ENCODE assay signal across 22 mouse cellular contexts in genomic region chr16:37610333-37610732, GRCm38 (mm10). TPM values are rescaled to one million over a fixed set of nuclear protein-coding genes. Genes with fewer than 3 reads are reported as not detected.
DNase-seq lines count a peak whose midpoint lies in the region; ATAC-seq and TF ChIP-seq lines count a peak whose summit lies in the region.
"Had no signal": no experiment of that assay in that cellular context is flagged by ENCODE, and none has a peak within 500 bp of the region (broad histone marks: within the 10 kb centered on the region; RNA-seq: fewer than 3 reads in every experiment).

No protein-coding gene starts in this region.

- 78% methylated on average over 8 of the region's 8 CpGs for WGBS in hindbrain, embryonic 16.5 days
- 85% methylated on average over 8 of the region's 8 CpGs for WGBS in hindbrain, embryonic 10.5 days
- WGBS in midbrain, postnatal 0 days: 48% methylated on average over 8 of the region's 8 CpGs

- H3K4me3 ChIP-seq in hindbrain, embryonic 16.5 days (ENCODE audit: low read length): no peak overlapping the region
- H3K4me3 ChIP-seq in hindbrain, embryonic 10.5 days: no peak overlapping the region
- H3K4me3 ChIP-seq in midbrain, postnatal 0 days (ENCODE audit: low read depth, low read length): no peak overlapping the region
- H3K4me3 ChIP-seq: heart, embryonic 10.5 days; hindbrain, embryonic 13.5 days; intestine, embryonic 15.5 days; limb, embryonic 13.5 days; liver, embryonic 13.5 days had no signal

- no peak for TF ChIP-seq CTCF in midbrain, postnatal 0 days (IDR thresholded peaks at IDR 0.05)

- no peaks in the 10 kb centered on the region for H3K36me3 ChIP-seq in hindbrain, embryonic 16.5 days (ENCODE audit: control insufficient read depth, insufficient read depth, low read length)
- no peaks in the 10 kb centered on the region for H3K36me3 ChIP-seq in hindbrain, embryonic 10.5 days
- H3K36me3 ChIP-seq in midbrain, postnatal 0 days (ENCODE audit: insufficient read depth, low read length): no peaks in the 10 kb centered on the region
- H3K36me3 ChIP-seq: G1E; heart, embryonic 10.5 days; hindbrain, embryonic 13.5 days; intestine, embryonic 15.5 days; limb, embryonic 13.5 days; liver, embryonic 13.5 days had no signal

- H3K27me3 ChIP-seq in hindbrain, embryonic 16.5 days (replicated peaks; ENCODE audit: control insufficient read depth, insufficient read depth, low read length): no peaks in the 10 kb centered on the region
- H3K27me3 ChIP-seq in hindbrain, embryonic 10.5 days (ENCODE audit: insufficient read depth, poor library complexity, severe bottlenecking): no peaks in the 10 kb centered on the region
- no peaks in the 10 kb centered on the region for H3K27me3 ChIP-seq in midbrain, postnatal 0 days (ENCODE audit: insufficient read depth, low read length)
- H3K27me3 ChIP-seq: hindbrain, embryonic 13.5 days; intestine, embryonic 15.5 days; limb, embryonic 13.5 days; liver, embryonic 13.5 days had no signal

- H3K9me3 ChIP-seq in hindbrain, embryonic 16.5 days (ENCODE audit: control insufficient read depth, low read length): no peaks in the 10 kb centered on the region
- no peaks in the 10 kb centered on the region for H3K9me3 ChIP-seq in hindbrain, embryonic 10.5 days
- H3K9me3 ChIP-seq in midbrain, postnatal 0 days (ENCODE audit: low read length): no peaks in the 10 kb centered on the region
- H3K9me3 ChIP-seq: G1E; heart, embryonic 10.5 days; hindbrain, embryonic 13.5 days; intestine, embryonic 15.5 days; limb, embryonic 13.5 days; liver, embryonic 13.5 days had no signal

- DNase-seq in hindbrain, embryonic 10.5 days (ENCODE audit: low spot score): no peak
- peak; percentile 80 for DNase-seq in right cerebral cortex, adult 18-20 months
- no peak for DNase-seq in right cerebral cortex, postnatal 4 days
- no peak for DNase-seq in midbrain, postnatal 0 days (ENCODE audit: low spot score)
- no peak for DNase-seq in embryo, embryonic 10 days (ENCODE audit: low spot score)
- no peak for DNase-seq in ovary, postnatal 14 days (ENCODE audit: low spot score)
- no peak for DNase-seq in adrenal gland, postnatal 25 days
- DNase-seq: adrenal gland, postnatal 10 days; cerebellum, postnatal 14 days; liver, embryonic 13.5 days; lung, embryonic 14.5 days; lung, postnatal 4 days had no signal

- no peak for ATAC-seq in hindbrain, embryonic 16.5 days
- no peak for ATAC-seq in midbrain, postnatal 0 days (ENCODE audit: low FRiP score)
- ATAC-seq: activated CD4-positive, CD25-positive, alpha-beta regulatory T cell, adult 4 months; intestine, embryonic 15.5 days had no signal

- H3K27ac ChIP-seq in hindbrain, embryonic 16.5 days (ENCODE audit: low read depth, low read length): no peak overlapping the region
- no peak overlapping the region for H3K27ac ChIP-seq in hindbrain, embryonic 10.5 days
- peak overlapping the region; percentile 65 for H3K27ac ChIP-seq in midbrain, postnatal 0 days (ENCODE audit: low read depth, low read length)
- H3K27ac ChIP-seq: heart, embryonic 10.5 days; intestine, embryonic 15.5 days; kidney, postnatal 0 days; limb, embryonic 13.5 days; liver, embryonic 13.5 days; stomach, postnatal 0 days had no signal

- 0 out of 2 replicates have a peak, but pooled peaks cover 2% of the 10 kb centered on the region for H3K4me1 ChIP-seq in hindbrain, embryonic 16.5 days (ENCODE audit: control insufficient read depth, insufficient read depth, low read depth, low read length)
- H3K4me1 ChIP-seq in hindbrain, embryonic 10.5 days (replicated peaks): peaks cover 20% of the 10 kb centered on the region; the same call in 1 of the 2 replicates
- H3K4me1 ChIP-seq in midbrain, postnatal 0 days (ENCODE audit: insufficient read depth, low read length): 0 out of 2 replicates have a peak, but pooled peaks cover 2% of the 10 kb centered on the region
- H3K4me1 ChIP-seq: intestine, embryonic 15.5 days; liver, embryonic 13.5 days had no signal

- no peak overlapping the region for H3K4me2 ChIP-seq in hindbrain, embryonic 16.5 days (ENCODE audit: low read length)
- no peak overlapping the region for H3K4me2 ChIP-seq in midbrain, postnatal 0 days (ENCODE audit: low read depth, low read length, poor library complexity, severe bottlenecking)
- H3K4me2 ChIP-seq: hindbrain, embryonic 13.5 days; intestine, embryonic 15.5 days; limb, embryonic 13.5 days; liver, embryonic 13.5 days; lung, embryonic 14.5 days had no signal

- 0 out of 2 replicates have a peak overlapping the region, but pooled peaks have one; percentile 14 for H3K9ac ChIP-seq in hindbrain, embryonic 16.5 days (ENCODE audit: low read depth, low read length)
- no peak overlapping the region for H3K9ac ChIP-seq in midbrain, postnatal 0 days (replicated peaks; ENCODE audit: low read length, poor library complexity, severe bottlenecking)
- H3K9ac ChIP-seq: hindbrain, embryonic 13.5 days; intestine, embryonic 15.5 days; limb, embryonic 13.5 days; liver, embryonic 13.5 days; lung, embryonic 14.5 days had no signal

RNA-seq across cellular contexts. Expression of gene Hgd, which starts 30.4 kb away (rescaled TPM):
- polyA plus RNA-seq in hindbrain, embryonic 16.5 days (2015; fragmentation: Nextera tagmentation; extraction: Ambion mirVana): 0.26 TPM in 1 of 2 replicates, not detected in the other
- polyA plus RNA-seq in hindbrain, embryonic 10.5 days (2016; fragmentation: Nextera tagmentation; extraction: Ambion mirVana): 0.12 TPM in 1 of 2 replicates, not detected in the other
- 0.27 TPM in 1 of 2 replicates, not detected in the other for total RNA-seq in midbrain, postnatal 0 days (2014; rRNA removed)
- polyA plus RNA-seq in midbrain, postnatal 0 days (2015; fragmentation: Nextera tagmentation; extraction: Ambion mirVana): 0.32 and 0.43 TPM in 2 replicates
- 7.7 TPM in 1 of 2 replicates, not detected in the other for total RNA-seq in adrenal gland, postnatal 25 days (2021)
- total RNA-seq: G1E; layer of hippocampus, postnatal 14 days had no signal
- polyA plus RNA-seq: activated CD4-positive, CD25-positive, alpha-beta regulatory T cell, adult 4 months; G1E had no signal

RNA-seq across cellular contexts. Expression of gene Ndufb4, which starts 43.9 kb away (rescaled TPM):
- polyA plus RNA-seq in hindbrain, embryonic 16.5 days (2015; fragmentation: Nextera tagmentation; extraction: Ambion mirVana): 48.5 and 64.7 TPM in 2 replicates
- 47.6 and 54.3 TPM in 2 replicates for polyA plus RNA-seq in hindbrain, embryonic 10.5 days (2016; fragmentation: Nextera tagmentation; extraction: Ambion mirVana)
- total RNA-seq in midbrain, postnatal 0 days (2014; rRNA removed): 32.3 and 39.6 TPM in 2 replicates
- 86.9 and 90.7 TPM in 2 replicates for polyA plus RNA-seq in midbrain, postnatal 0 days (2015; fragmentation: Nextera tagmentation; extraction: Ambion mirVana)
- 96.7 and 145 TPM in 2 replicates for total RNA-seq in adrenal gland, postnatal 25 days (2021)
